Mouse (Mus musculus) inflammation-experienced regulatory T-cells, adult 16 weeks (primary cell): ENCODE results near the gene Gm8660. TPM values are rescaled to one million over a fixed set of nuclear protein-coding genes. Genes with fewer than 3 reads are reported as not detected.

ENCODE experiments used
- polyA plus RNA-seq: library from polyadenylated mRNA; unstranded; fragments of 100-300 nt; shearing (Covaris generic); gene quantifications from one replicate; pipeline ENCODE4 v1.2.1, GENCODE M21; 2017

The Gm8660 gene
- not detected for polyA plus RNA-seq

GRCm38 (mm10) chr7:22370939-22371338 is at the start of gene Gm8660:
Gm8660 (minus strand) TSS chr7:22371039.

GRCm38 (mm10) chr7:22413283-22413682 is 42.4 kb upstream of the Gm8660 start, which contains the start of gene Vmn1r148:
Vmn1r148 (plus strand) TSS chr7:22413583.

GRCm38 (mm10) chr7:22329617-22330016 is 41.2 kb downstream of the Gm8660 start, which contains the start of gene Gm4187:
Gm4187 (minus strand) TSS chr7:22329717.

Other genes starting within 250 kb of the Gm8660 start
- not detected for gene Gm10666, start 236.3 kb downstream of the Gm8660 start, polyA plus RNA-seq
- not detected for gene Vmn1r142, start 207.0 kb downstream of the Gm8660 start, polyA plus RNA-seq
- not detected for gene Vmn1r143, start 181.7 kb downstream of the Gm8660 start, polyA plus RNA-seq
- gene Gm8653, start 169.8 kb downstream of the Gm8660 start, polyA plus RNA-seq = not detected
- not detected for gene Gm8453, start 141.6 kb downstream of the Gm8660 start, polyA plus RNA-seq
- gene Gm4187, start 41.3 kb downstream of the Gm8660 start, polyA plus RNA-seq = not detected
- not detected for gene Vmn1r148, start 42.5 kb upstream of the Gm8660 start, polyA plus RNA-seq
- gene Vmn1r149, start 67.2 kb upstream of the Gm8660 start, polyA plus RNA-seq = not detected
- not detected for gene Gm10665, start 93.0 kb upstream of the Gm8660 start, polyA plus RNA-seq
- gene Vmn1r151, start 128.6 kb upstream of the Gm8660 start, polyA plus RNA-seq = not detected
- gene Vmn1r152, start 151.9 kb upstream of the Gm8660 start, polyA plus RNA-seq = not detected
- gene Gm8677, start 163.8 kb upstream of the Gm8660 start, polyA plus RNA-seq = not detected
- not detected for gene Gm4201, start 194.3 kb upstream of the Gm8660 start, polyA plus RNA-seq
- not detected for gene Gm4565, start 217.1 kb upstream of the Gm8660 start, polyA plus RNA-seq